Mouse (Mus musculus) gastrocnemius, adult 8-10 months (tissue): ENCODE measurements around the gene Cib4. TPM values are rescaled to one million over a fixed set of nuclear protein-coding genes. Genes with fewer than 3 reads are reported as not detected.

Experiments
- DNase-seq, 2 experiments: peaks; one replicate each; pipeline ENCODE4 v3.0.0; 2022; ENCODE audit warnings: low spot score in 2 of 2
- total RNA-seq, 4 experiments: library from RNA; stranded (reverse); gene quantifications; 2 replicates each; pipeline ENCODE4 v1.2.4; 2022

The Cib4 gene
- total RNA-seq: not detected

- DNase-seq: no peak
These were observed at the start of gene Cib4 for GRCm38 (mm10) chr5:30545698-30546097. Gene Cib4 (minus strand): TSS chr5:30545836.

- DNase-seq: no peak
These were observed 49.4 kb upstream of the Cib4 start for GRCm38 (mm10) chr5:30594953-30595560.

- DNase-seq: no peak
These were observed 48.3 kb upstream of the Cib4 start for GRCm38 (mm10) chr5:30593811-30594504.

GRCm38 (mm10) chr5:30593360-30593759 is 47.7 kb upstream of the Cib4 start:
- no peak for DNase-seq

- DNase-seq: no peak
These were observed 46.8 kb upstream of the Cib4 start for GRCm38 (mm10) chr5:30592279-30592980.

- no peak for DNase-seq
These were observed 46.1 kb upstream of the Cib4 start for GRCm38 (mm10) chr5:30591786-30592185.

GRCm38 (mm10) chr5:30591205-30591731 is 45.6 kb upstream of the Cib4 start:
- DNase-seq: no peak

- no peak for DNase-seq
These were observed 44.6 kb upstream of the Cib4 start for GRCm38 (mm10) chr5:30590231-30590630.

GRCm38 (mm10) chr5:30589546-30589945 is 43.9 kb upstream of the Cib4 start:
- no peak for DNase-seq

GRCm38 (mm10) chr5:30589069-30589468 is 43.4 kb upstream of the Cib4 start:
- no peak for DNase-seq

- DNase-seq: no peak
These were observed 42.8 kb upstream of the Cib4 start for GRCm38 (mm10) chr5:30588301-30588968.

- DNase-seq: peak; percentile 35 to 40
These were observed 42.2 kb upstream of the Cib4 start, which contains the start of gene Kcnk3 for GRCm38 (mm10) chr5:30587681-30588300. Gene Kcnk3 (plus strand): TSS chr5:30588170.

GRCm38 (mm10) chr5:30587101-30587500 is 41.5 kb upstream of the Cib4 start:
- no peak for DNase-seq

GRCm38 (mm10) chr5:30586616-30587015 is 41.0 kb upstream of the Cib4 start:
- no peak for DNase-seq

GRCm38 (mm10) chr5:30582017-30582416 is 36.4 kb upstream of the Cib4 start:
- DNase-seq: no peak

GRCm38 (mm10) chr5:30580725-30581124 is 35.1 kb upstream of the Cib4 start:
- DNase-seq: no peak

GRCm38 (mm10) chr5:30578445-30579080 is 32.9 kb upstream of the Cib4 start:
- no peak for DNase-seq

- DNase-seq: no peak
These were observed 32.1 kb upstream of the Cib4 start for GRCm38 (mm10) chr5:30577654-30578310.

- DNase-seq: no peak
These were observed 31.6 kb upstream of the Cib4 start for GRCm38 (mm10) chr5:30577251-30577650.

GRCm38 (mm10) chr5:30576233-30576632 is 30.6 kb upstream of the Cib4 start:
- no peak for DNase-seq
